15 mouse cellular contexts compared by ENCODE assay signal in genomic region chr10:66826327-66826726, GRCm38 (mm10).
DNase-seq lines count a peak whose midpoint lies in the region.
"Had no signal": no experiment of that assay in that cellular context is flagged by ENCODE, and none has a peak within 500 bp of the region (broad histone marks: within the 10 kb centered on the region; RNA-seq: fewer than 3 reads in every experiment).

No protein-coding gene starts in this region.

- peak; percentile 71 for DNase-seq in heart, adult 11 months
- DNase-seq in heart, postnatal 14 days, result no peak
- peak; percentile 46 for DNase-seq in adipocyte (ENCODE audit: low spot score)
- peak; percentile 29 for DNase-seq in gastrocnemius, postnatal 25 days
- DNase-seq in skeletal muscle tissue, adult 2 months (ENCODE audit: low read depth, low spot score), result peak; percentile 34
- DNase-seq in adrenal gland, adult 2 months, result no peak
- DNase-seq in kidney, postnatal 14 days, result no peak
- no peak for DNase-seq in cerebellum, adult 18-20 months
- DNase-seq: cerebellum, adult 8-10 months; heart, adult 18-20 months; heart, postnatal 4 days; kidney, adult 18-20 months; kidney, postnatal 25 days; lung, adult 18-20 months; right cerebral cortex, postnatal 14 days had no signal

- intact Hi-C loops in heart, postnatal 14 days (cut with DNase I), result no loop called here

Comparison
In these comparisons a context has a peak if more than half of its experiments do, and no peak if none do; other contexts are left out.
1. DNase-seq: peak in heart, adult 11 months (single experiment), adipocyte (single experiment), gastrocnemius, postnatal 25 days (single experiment) and skeletal muscle tissue, adult 2 months (single experiment); none in heart, postnatal 14 days (0 of 2), adrenal gland, adult 2 months (single experiment), kidney, postnatal 14 days (single experiment) and cerebellum, adult 18-20 months (0 of 2).